Mouse (Mus musculus) ES-Bruce4 (cell line): ENCODE measurements around the gene Auts2.

Experiments
- CTCF ChIP-seq: IDR thresholded peaks from one replicate; pipeline ENCODE4 v1.8.1; 2011; ENCODE audit warnings: low read depth, low read length
- POLR2A ChIP-seq: IDR thresholded peaks from one replicate; pipeline ENCODE4 v1.8.1; 2011; ENCODE audit warnings: low read length; ENCODE audit not compliant: insufficient read depth

DNA sequence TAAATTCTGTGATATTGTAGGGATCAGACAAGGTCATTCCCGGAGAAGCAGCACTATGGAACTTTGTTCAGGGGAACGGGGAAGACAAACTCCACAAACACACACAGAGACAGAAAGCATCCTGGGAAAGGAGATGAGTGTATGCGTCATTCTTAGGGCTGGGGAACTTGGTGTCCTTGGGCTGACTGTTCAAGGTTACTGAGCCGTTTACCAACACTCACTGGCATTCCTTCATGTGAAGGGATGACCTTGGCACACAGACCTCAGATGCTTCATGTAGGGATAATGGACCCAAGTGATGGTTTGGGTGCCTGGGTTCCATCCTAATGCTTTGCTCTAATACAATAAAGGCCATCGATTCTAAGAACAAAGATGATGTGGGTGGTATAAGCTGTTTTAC, 685.2 kb downstream of the Auts2 start:
- TF ChIP-seq CTCF: no peak
- no peak for TF ChIP-seq POLR2A
